In genomic region chr1:82725026-82725874, GRCm38 (mm10) we compare ENCODE assay signal across 9 mouse cellular contexts. TPM values are rescaled to one million over a fixed set of nuclear protein-coding genes. Genes with fewer than 3 reads are reported as not detected.
A peak's percentile ranks its signal among the peaks of the same experiment; 100 is the strongest.
DNase-seq lines count a peak whose midpoint lies in the region; ATAC-seq lines count a peak whose summit lies in the region.
"Had no signal": no experiment of that assay in that cellular context is flagged by ENCODE, and none has a peak within 500 bp of the region (broad histone marks: within the 10 kb centered on the region; RNA-seq: fewer than 3 reads in every experiment).

No protein-coding gene starts in this region.

- WGBS in heart, embryonic 11.5 days (ENCODE audit: insufficient replicate concordance): 2% methylated on average over 37 of the region's 37 CpGs
- WGBS in forebrain, embryonic 13.5 days: under 1% methylated on average over 37 of the region's 37 CpGs
- WGBS in limb, embryonic 15.5 days: under 1% methylated on average over 37 of the region's 37 CpGs

- peak overlapping the region; percentile 46; the same call in 1 of the 2 replicates for H3K27ac ChIP-seq in heart, embryonic 11.5 days (ENCODE audit: low read depth, low read length)
- H3K27ac ChIP-seq in forebrain, embryonic 13.5 days: peak overlapping the region; percentile 51; the same call in 1 of the 2 replicates
- peak overlapping the region; percentile 80 for H3K27ac ChIP-seq in limb, embryonic 15.5 days

- H3K9me3 ChIP-seq in heart, embryonic 11.5 days (replicated peaks; ENCODE audit: control insufficient read depth, low read length): no peaks in the 10 kb centered on the region
- no peaks in the 10 kb centered on the region for H3K9me3 ChIP-seq in forebrain, embryonic 13.5 days (replicated peaks)
- no peaks in the 10 kb centered on the region for H3K9me3 ChIP-seq in limb, embryonic 15.5 days

- no peaks in the 10 kb centered on the region for H3K27me3 ChIP-seq in heart, embryonic 11.5 days (ENCODE audit: control insufficient read depth, insufficient read depth, low read length)
- peaks cover 22% of the 10 kb centered on the region for H3K27me3 ChIP-seq in forebrain, embryonic 13.5 days
- H3K27me3 ChIP-seq in limb, embryonic 15.5 days: no peaks in the 10 kb centered on the region

- H3K4me1 ChIP-seq in heart, embryonic 11.5 days (ENCODE audit: control insufficient read depth, insufficient read depth, low read length): peaks cover 10% of the 10 kb centered on the region; the same call in 1 of the 2 replicates
- peaks cover 12% of the 10 kb centered on the region for H3K4me1 ChIP-seq in forebrain, embryonic 13.5 days
- peaks cover 7% of the 10 kb centered on the region for H3K4me1 ChIP-seq in limb, embryonic 15.5 days

- H3K9ac ChIP-seq in heart, embryonic 11.5 days (ENCODE audit: low read depth, low read length): peak overlapping the region; percentile 93
- H3K9ac ChIP-seq in forebrain, embryonic 13.5 days: peak overlapping the region; percentile 96
- peak overlapping the region; percentile 99 for H3K9ac ChIP-seq in limb, embryonic 15.5 days

- H3K36me3 ChIP-seq in heart, embryonic 11.5 days (ENCODE audit: control insufficient read depth, insufficient read depth, low read length): peaks cover 4% of the 10 kb centered on the region; the same call in 1 of the 2 replicates
- H3K36me3 ChIP-seq in forebrain, embryonic 13.5 days (ENCODE audit: poor library complexity, severe bottlenecking): peaks cover 19% of the 10 kb centered on the region
- H3K36me3 ChIP-seq in limb, embryonic 15.5 days: peaks cover 16% of the 10 kb centered on the region

- H3K4me3 ChIP-seq in heart, embryonic 11.5 days (ENCODE audit: low read depth, low read length): peak overlapping the region; percentile 86
- peak overlapping the region; percentile 92 for H3K4me3 ChIP-seq in forebrain, embryonic 13.5 days
- peak overlapping the region; percentile 88 for H3K4me3 ChIP-seq in limb, embryonic 15.5 days

- H3K4me2 ChIP-seq in heart, embryonic 11.5 days: peak overlapping the region; percentile 84
- peak overlapping the region; percentile 95 for H3K4me2 ChIP-seq in forebrain, embryonic 13.5 days
- H3K4me2 ChIP-seq in limb, embryonic 15.5 days: peak overlapping the region; percentile 89

- DNase-seq in heart, adult 11 months: no peak
- DNase-seq in urinary bladder, postnatal 14 days (ENCODE audit: low spot score): peak; percentile 80
- DNase-seq in urinary bladder, postnatal 25 days (ENCODE audit: low spot score): no peak
- no peak for DNase-seq in cerebellum, adult 9-11 months

- ATAC-seq in heart, embryonic 11.5 days (replicated peaks; ENCODE audit: insufficient number of reproducible peaks, low FRiP score, low TSS enrichment): peak; percentile 95
- peak; percentile 96 for ATAC-seq in forebrain, embryonic 13.5 days
- ATAC-seq in limb, embryonic 15.5 days (ENCODE audit: insufficient number of reproducible peaks, low FRiP score, low TSS enrichment, low read depth): peak; percentile 96
- ATAC-seq in neutrophil, adult 5-6 weeks (ENCODE audit: extremely low read depth, insufficient number of reproducible peaks, low FRiP score, poor library complexity, severe bottlenecking): peak; percentile 74

RNA-seq across cellular contexts. Expression of gene Mff, which starts 0.6 kb away (rescaled TPM):
- 220 and 228 TPM in 2 replicates for polyA plus RNA-seq in heart, embryonic 11.5 days (2014; fragmentation: Nextera tagmentation; extraction: Ambion mirVana)
- polyA plus RNA-seq in forebrain, embryonic 13.5 days (2015; fragmentation: Nextera tagmentation; extraction: Ambion mirVana): 336 and 349 TPM in 2 replicates
- 191 and 197 TPM in 2 replicates for polyA plus RNA-seq in limb, embryonic 15.5 days (2015; fragmentation: Nextera tagmentation; extraction: Ambion mirVana)
- 127 and 128 TPM in 2 replicates for total RNA-seq in neutrophil, adult 5-6 weeks (2017)

RNA-seq across cellular contexts. Expression of gene Tm4sf20, which starts 43.0 kb away (rescaled TPM):
- 0.29 TPM in 1 of 2 replicates, not detected in the other for polyA plus RNA-seq in heart, embryonic 11.5 days (2014; fragmentation: Nextera tagmentation; extraction: Ambion mirVana)
- 0.20 and 0.36 TPM in 2 replicates for polyA plus RNA-seq in forebrain, embryonic 13.5 days (2015; fragmentation: Nextera tagmentation; extraction: Ambion mirVana)
- polyA plus RNA-seq in limb, embryonic 15.5 days (2015; fragmentation: Nextera tagmentation; extraction: Ambion mirVana): 0.11 TPM in 1 of 2 replicates, not detected in the other
- not detected in 2 replicates for total RNA-seq in neutrophil, adult 5-6 weeks (2017)
- polyA plus RNA-seq: brain, embryonic 14.5 days had no signal

RNA-seq across cellular contexts. Expression of gene Gm47791, which starts 45.8 kb away (rescaled TPM):
- polyA plus RNA-seq in heart, embryonic 11.5 days (2014; fragmentation: Nextera tagmentation; extraction: Ambion mirVana): not detected in 2 replicates
- polyA plus RNA-seq in forebrain, embryonic 13.5 days (2015; fragmentation: Nextera tagmentation; extraction: Ambion mirVana): not detected in 2 replicates
- polyA plus RNA-seq in limb, embryonic 15.5 days (2015; fragmentation: Nextera tagmentation; extraction: Ambion mirVana): not detected in 2 replicates
- not detected in 2 replicates for total RNA-seq in neutrophil, adult 5-6 weeks (2017)
- polyA plus RNA-seq: brain, embryonic 14.5 days had no signal
